Comparison of ENCODE assay signal across 11 mouse cellular contexts in the genomic region with DNA sequence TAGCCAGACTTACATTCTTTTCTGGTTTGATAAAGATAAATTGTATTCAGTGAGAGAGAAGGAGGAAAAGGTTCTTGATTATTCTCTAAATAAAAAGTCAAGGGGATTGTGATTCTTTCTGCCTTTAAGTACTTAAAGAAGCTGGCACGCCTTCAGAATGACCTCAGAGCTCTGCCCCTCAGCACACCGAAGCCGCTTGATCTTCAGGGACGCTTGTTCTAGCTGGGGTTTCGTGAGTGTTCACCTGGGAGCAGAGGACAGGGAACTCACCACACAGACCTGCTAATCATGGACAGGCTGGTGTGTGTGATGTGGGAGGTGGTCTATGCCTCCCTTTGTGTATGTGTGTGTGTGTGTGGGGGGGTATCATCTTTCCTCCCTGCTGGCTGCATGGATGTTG.
A peak's percentile ranks its signal among the peaks of the same experiment; 100 is the strongest.
DNase-seq lines count a peak whose midpoint lies in the region; ATAC-seq lines count a peak whose summit lies in the region.
"Had no signal": no experiment of that assay in that cellular context is flagged by ENCODE, and none has a peak within 500 bp of the region (broad histone marks: within the 10 kb centered on the region; RNA-seq: fewer than 3 reads in every experiment).

No protein-coding gene starts in this region.

- H3K27ac ChIP-seq in heart, embryonic 16.5 days (ENCODE audit: low read length), result peak overlapping the region; percentile 81
- peak overlapping the region; percentile 58; the same call in 1 of the 2 replicates for H3K27ac ChIP-seq in embryonic facial prominence, embryonic 13.5 days
- H3K27ac ChIP-seq in embryonic facial prominence, embryonic 15.5 days (replicated peaks), result 0 out of 2 replicates have a peak overlapping the region, but pooled peaks have one; percentile 22
- H3K27ac ChIP-seq: hindbrain, embryonic 10.5 days; liver, embryonic 13.5 days had no signal

- intact Hi-C loops in left cerebral cortex, postnatal 4 days (cut with DNase I), result no loop called here

- no peaks in the 10 kb centered on the region for H3K27me3 ChIP-seq in heart, embryonic 16.5 days (ENCODE audit: control insufficient read depth, insufficient read depth, low read length)
- no peaks in the 10 kb centered on the region for H3K27me3 ChIP-seq in embryonic facial prominence, embryonic 13.5 days
- H3K27me3 ChIP-seq in embryonic facial prominence, embryonic 15.5 days, result no peaks in the 10 kb centered on the region
- H3K27me3 ChIP-seq: liver, embryonic 13.5 days had no signal

- WGBS in heart, embryonic 16.5 days, result 41% methylated on average over 5 of the region's 5 CpGs
- WGBS in embryonic facial prominence, embryonic 13.5 days, result 59% methylated on average over 5 of the region's 5 CpGs
- WGBS in embryonic facial prominence, embryonic 15.5 days, result 60% methylated on average over 5 of the region's 5 CpGs

- H3K4me3 ChIP-seq in heart, embryonic 16.5 days (ENCODE audit: low read length), result no peak overlapping the region
- no peak overlapping the region for H3K4me3 ChIP-seq in embryonic facial prominence, embryonic 13.5 days
- H3K4me3 ChIP-seq in embryonic facial prominence, embryonic 15.5 days (replicated peaks), result no peak overlapping the region
- H3K4me3 ChIP-seq: hindbrain, embryonic 10.5 days; liver, embryonic 13.5 days had no signal

- DNase-seq in heart, adult 18-20 months, result no peak
- peak; percentile 26 for DNase-seq in lung, postnatal 36 days
- no peak for DNase-seq in left cerebral cortex, postnatal 4 days
- DNase-seq in kidney, postnatal 25 days, result no peak
- DNase-seq: kidney, adult 9 months; liver, embryonic 13.5 days had no signal

- H3K9me3 ChIP-seq in heart, embryonic 16.5 days (replicated peaks; ENCODE audit: control insufficient read depth, low read length), result no peaks in the 10 kb centered on the region
- H3K9me3 ChIP-seq in embryonic facial prominence, embryonic 13.5 days, result no peaks in the 10 kb centered on the region
- no peaks in the 10 kb centered on the region for H3K9me3 ChIP-seq in embryonic facial prominence, embryonic 15.5 days (replicated peaks)
- H3K9me3 ChIP-seq: hindbrain, embryonic 10.5 days; liver, embryonic 13.5 days had no signal

- no peak overlapping the region for H3K4me2 ChIP-seq in heart, embryonic 16.5 days (ENCODE audit: low read depth, low read length)
- no peak overlapping the region for H3K4me2 ChIP-seq in embryonic facial prominence, embryonic 13.5 days
- no peak overlapping the region for H3K4me2 ChIP-seq in embryonic facial prominence, embryonic 15.5 days (replicated peaks)
- H3K4me2 ChIP-seq: liver, embryonic 13.5 days had no signal

- 0 out of 2 replicates have a peak overlapping the region, but pooled peaks have one; percentile 13 for H3K9ac ChIP-seq in heart, embryonic 16.5 days (ENCODE audit: low read length)
- H3K9ac ChIP-seq in embryonic facial prominence, embryonic 13.5 days, result no peak overlapping the region
- H3K9ac ChIP-seq in embryonic facial prominence, embryonic 15.5 days, result no peak overlapping the region
- H3K9ac ChIP-seq: liver, embryonic 13.5 days had no signal

- peaks cover 28% of the 10 kb centered on the region for H3K4me1 ChIP-seq in heart, embryonic 16.5 days (ENCODE audit: control insufficient read depth, insufficient read depth, low read length)
- peaks cover 30% of the 10 kb centered on the region for H3K4me1 ChIP-seq in embryonic facial prominence, embryonic 13.5 days
- H3K4me1 ChIP-seq in embryonic facial prominence, embryonic 15.5 days, result peaks cover 23% of the 10 kb centered on the region
- H3K4me1 ChIP-seq: hindbrain, embryonic 10.5 days; liver, embryonic 13.5 days had no signal

- ATAC-seq in heart, embryonic 16.5 days (replicated peaks; ENCODE audit: extremely low read depth, insufficient read depth, low FRiP score), result no peak
- no peak for ATAC-seq in embryonic facial prominence, embryonic 13.5 days (ENCODE audit: insufficient number of reproducible peaks, insufficient read depth, low FRiP score, low TSS enrichment, low read depth)
- ATAC-seq in embryonic facial prominence, embryonic 15.5 days (ENCODE audit: insufficient number of reproducible peaks, low FRiP score, low TSS enrichment, low read depth), result no peak
- ATAC-seq: inflammation-experienced regulatory T-cells, adult 6 months had no signal

- H3K36me3 ChIP-seq in heart, embryonic 16.5 days (ENCODE audit: control insufficient read depth, insufficient read depth), result no peaks in the 10 kb centered on the region
- no peaks in the 10 kb centered on the region for H3K36me3 ChIP-seq in embryonic facial prominence, embryonic 13.5 days
- H3K36me3 ChIP-seq in embryonic facial prominence, embryonic 15.5 days, result no peaks in the 10 kb centered on the region
- H3K36me3 ChIP-seq: hindbrain, embryonic 10.5 days; liver, embryonic 13.5 days had no signal

Comparison
In these comparisons a context has a peak if more than half of its experiments do, and no peak if none do; other contexts are left out.
1. H3K27ac ChIP-seq: peak in every context shown above with its lines; median percentile 81 in heart, embryonic 16.5 days; 58 in embryonic facial prominence, embryonic 13.5 days; 22 in embryonic facial prominence, embryonic 15.5 days.